Comparison of ENCODE assay signal across 10 mouse cellular contexts in genomic region chr12:70877926-70878710, GRCm38 (mm10). TPM values are rescaled to one million over a fixed set of nuclear protein-coding genes. Genes with fewer than 3 reads are reported as not detected.
A peak's percentile ranks its signal among the peaks of the same experiment; 100 is the strongest.
DNase-seq lines count a peak whose midpoint lies in the region; TF ChIP-seq lines count a peak whose summit lies in the region.
"Had no signal": no experiment of that assay in that cellular context is flagged by ENCODE, and none has a peak within 500 bp of the region (broad histone marks: within the 10 kb centered on the region; RNA-seq: fewer than 3 reads in every experiment).

No protein-coding gene starts in this region.

- no peaks in the 10 kb centered on the region for H3K36me3 ChIP-seq in kidney, adult 2 months (ENCODE audit: control insufficient read depth, insufficient read depth, low read length)

- 0 out of 2 replicates have a peak, but pooled peaks cover 3% of the 10 kb centered on the region for H3K4me1 ChIP-seq in kidney, adult 2 months (ENCODE audit: control insufficient read depth, insufficient read depth, low read length)
- H3K4me1 ChIP-seq: midbrain, embryonic 10.5 days had no signal

- H3K27ac ChIP-seq in kidney, adult 2 months (ENCODE audit: insufficient read depth, low read depth, low read length), result no peak overlapping the region
- H3K27ac ChIP-seq: kidney, embryonic 15.5 days; midbrain, embryonic 10.5 days had no signal

- H3K4me3 ChIP-seq in kidney, adult 2 months (ENCODE audit: insufficient read depth, low read depth, low read length), result no peak overlapping the region
- H3K4me3 ChIP-seq: kidney, embryonic 15.5 days; midbrain, embryonic 10.5 days had no signal

- 93% methylated on average over 20 of the region's 20 CpGs for WGBS in kidney, adult 2 months

- TF ChIP-seq CTCF in kidney, adult 2 months (conservative IDR thresholded peaks at IDR 0.05; ENCODE audit: insufficient read depth, insufficient read length, low read depth, low read length), result no peak

- DNase-seq in kidney, adult 2 months, result peak; percentile 14
- no peak for DNase-seq in kidney, adult 9 months
- peak; percentile 95 for DNase-seq in brain, adult 2 months (ENCODE audit: low read depth, low spot score)
- DNase-seq in cerebellum, adult 11 months, result peak; percentile 81
- peak; percentile 53 for DNase-seq in heart, postnatal 4 days
- DNase-seq in adipocyte (ENCODE audit: low spot score), result no peak
- no peak for DNase-seq in urinary bladder, postnatal 10 days (ENCODE audit: low spot score)
- no peak for DNase-seq in urinary bladder, adult 2 months (ENCODE audit: low spot score)

- H3K27me3 ChIP-seq in kidney, adult 2 months (replicated peaks; ENCODE audit: control insufficient read depth, insufficient read depth, low read length), result no peaks in the 10 kb centered on the region
- H3K27me3 ChIP-seq: kidney, embryonic 15.5 days had no signal

- TF ChIP-seq POLR2A in kidney, adult 2 months (IDR thresholded peaks at IDR 0.05; ENCODE audit: low read depth, low read length), result no peak

RNA-seq across cellular contexts. Expression of gene Frmd6, which starts 52.8 kb away (rescaled TPM):
- polyA plus RNA-seq in kidney, adult 2 months (2012; rRNA removed), result 6.4 and 6.8 TPM in 2 replicates
- total RNA-seq in heart, postnatal 4 days (2021), result 10 to 100 TPM; 40.0 to 42.1 TPM
- 48.4 and 49.7 TPM in 2 replicates for polyA plus RNA-seq in urinary bladder, adult 2 months (2012; rRNA removed)

RNA-seq across cellular contexts. Expression of gene Actr10, which starts 59.5 kb away (rescaled TPM):
- polyA plus RNA-seq in kidney, adult 2 months (2012; rRNA removed), result 31.9 and 44.6 TPM in 2 replicates
- total RNA-seq in heart, postnatal 4 days (2021), result 100 to 1,000 TPM; 165 to 176 TPM
- 88.2 and 95.6 TPM in 2 replicates for polyA plus RNA-seq in urinary bladder, adult 2 months (2012; rRNA removed)

Comparison
In these comparisons a context has a peak if more than half of its experiments do, and no peak if none do; other contexts are left out.
1. DNase-seq: peak in kidney, adult 2 months (single experiment), brain, adult 2 months (single experiment), cerebellum, adult 11 months (single experiment) and heart, postnatal 4 days (single experiment); none in kidney, adult 9 months (single experiment), adipocyte (single experiment), urinary bladder, postnatal 10 days (single experiment) and urinary bladder, adult 2 months (single experiment).